Mouse (Mus musculus) thymus, postnatal 0 days (tissue): ENCODE measurements around the gene Nup155. TPM values are rescaled to one million over a fixed set of nuclear protein-coding genes. Genes with fewer than 3 reads are reported as not detected.
A peak's percentile ranks its signal among the peaks of the same experiment; 100 is the strongest.
"Not testable (repeated sequence)": the region's sequence is repeated elsewhere in the genome, so short reads cannot be mapped to it uniquely, and the experiment has no call there.

ENCODE experiments used
- DNase-seq: peaks from one replicate; pipeline ENCODE4 v3.0.0-alpha.2; 2015; ENCODE audit warnings: low spot score
- polyA plus RNA-seq: library from polyadenylated mRNA; unstranded; fragments of >200 nt; fragmentation: Nextera tagmentation; extraction: Ambion mirVana; gene quantifications from 2 replicates; pipeline ENCODE4 v1.2.1, GENCODE M21; 2015

Nup155 gene
- 11.3 and 13.0 TPM in 2 replicates for polyA plus RNA-seq

DNA sequence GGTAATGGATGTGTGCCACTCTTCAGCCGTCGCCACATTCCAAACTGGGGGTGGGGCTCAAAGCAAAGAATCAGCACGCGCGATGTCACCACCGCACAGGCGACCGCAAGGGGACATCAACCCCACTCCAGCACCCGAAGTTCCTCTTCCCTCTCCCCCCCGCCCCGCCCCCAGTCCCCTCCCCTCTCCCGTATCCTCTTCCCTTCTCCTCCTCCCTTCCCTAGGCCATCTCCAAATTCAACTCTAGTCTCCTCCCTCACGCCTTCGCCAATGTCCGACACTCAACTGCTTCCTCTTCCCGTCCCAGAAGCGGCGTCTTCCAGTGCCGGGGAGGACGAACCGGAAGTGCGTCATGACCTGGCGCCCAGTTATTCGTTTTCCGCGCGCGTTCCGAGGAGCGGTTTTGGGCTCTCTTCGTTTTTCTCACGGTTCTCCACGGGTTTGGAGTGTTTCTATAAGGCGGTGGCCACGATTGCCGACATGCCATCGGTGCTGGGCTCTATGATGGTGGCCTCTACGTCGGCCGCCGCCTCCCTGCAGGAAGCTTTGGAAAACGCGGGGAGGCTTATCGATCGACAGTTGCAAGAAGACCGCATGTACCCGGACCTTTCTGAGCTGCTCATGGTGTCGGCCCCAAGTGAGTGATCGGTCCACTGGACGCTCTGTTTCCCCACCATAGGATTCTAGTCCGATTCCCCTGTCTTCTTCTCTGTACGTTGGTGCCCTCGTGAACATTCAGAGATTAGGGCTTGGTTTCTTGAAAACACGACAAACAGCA lies at the start of gene Nup155:
Gene Nup155 (plus strand): TSS at position 308 of the 778 bp plus-strand sequence.
- DNase-seq: peak; percentile 89

DNA sequence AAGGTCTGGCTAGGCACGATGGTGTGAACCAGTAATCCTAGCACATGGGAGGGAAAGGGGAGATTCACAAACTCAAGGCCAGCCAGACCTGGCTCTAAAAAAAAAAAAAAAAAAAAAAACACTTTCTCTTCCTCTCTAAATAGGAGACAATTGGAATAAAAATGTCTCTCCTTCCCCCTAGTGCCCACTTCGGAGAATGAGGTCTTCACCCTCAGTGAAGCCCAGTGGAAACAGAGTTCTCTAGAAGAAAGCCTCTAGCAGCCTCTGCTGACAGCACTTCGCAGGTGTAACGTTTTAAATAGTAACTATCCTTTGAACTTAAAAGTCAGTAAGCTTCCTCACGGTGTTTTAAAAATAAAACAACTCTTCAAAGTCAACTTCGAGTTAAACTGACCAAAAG lies 43.9 kb upstream of the Nup155 start:
- DNase-seq: no peak

DNA sequence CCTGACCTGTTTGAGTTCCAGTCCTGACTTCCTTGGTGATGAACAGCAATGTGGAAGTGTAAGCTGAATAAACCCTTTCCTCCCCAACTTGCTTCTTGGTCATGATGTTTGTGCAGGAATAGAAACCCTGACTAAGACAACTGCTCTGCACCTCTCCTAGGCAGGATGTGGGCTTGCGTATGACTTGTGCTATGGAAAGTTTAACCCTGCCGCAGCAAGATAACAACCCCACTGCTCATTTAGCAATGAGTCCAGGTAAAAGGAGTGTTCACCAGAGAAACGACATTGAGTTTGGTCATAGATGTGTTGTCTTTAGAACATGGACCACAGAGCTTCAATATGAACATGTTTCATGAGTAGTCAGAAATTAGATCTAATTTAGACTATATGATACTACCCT lies 35.9 kb upstream of the Nup155 start:
- DNase-seq: not testable (repeated sequence)

DNA sequence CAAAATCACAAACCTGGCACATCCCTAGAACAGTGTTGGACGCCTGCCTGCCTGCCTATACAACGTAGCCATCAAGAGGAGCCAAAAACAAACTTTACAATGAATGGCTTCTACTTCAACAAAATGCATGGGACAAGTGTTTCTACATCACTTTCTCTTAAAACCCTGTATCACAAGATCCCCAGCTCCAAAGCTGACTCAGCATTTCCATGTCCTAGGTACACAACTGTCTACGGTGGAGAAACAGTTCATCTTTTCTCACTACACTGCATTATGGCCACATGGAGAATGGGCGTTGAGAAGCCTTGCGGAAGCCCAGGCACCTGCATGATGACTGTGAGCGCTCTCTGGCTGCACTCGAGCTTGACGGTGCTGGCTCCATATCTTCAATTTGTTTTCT lies 26.9 kb upstream of the Nup155 start:
- DNase-seq: no peak

DNA sequence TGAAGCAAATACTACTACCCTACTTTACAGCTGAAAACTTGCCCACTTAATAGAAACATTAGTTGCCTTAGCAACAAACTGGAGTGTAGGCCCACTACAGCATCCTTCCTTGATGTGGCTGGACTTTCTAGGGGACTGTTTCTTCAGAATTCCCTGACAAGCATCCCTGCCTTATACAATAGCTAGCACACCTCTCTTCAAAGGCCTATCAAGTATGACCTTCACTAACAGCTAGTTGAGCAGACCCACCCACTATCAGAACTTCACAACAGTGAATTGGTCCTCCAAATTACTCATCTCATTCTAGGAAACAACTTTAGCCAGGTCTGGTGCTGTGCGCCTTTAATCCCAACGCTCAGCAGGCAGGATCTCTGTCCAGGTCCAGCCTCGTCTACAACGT lies 21.8 kb upstream of the Nup155 start:
- no peak for DNase-seq

DNA sequence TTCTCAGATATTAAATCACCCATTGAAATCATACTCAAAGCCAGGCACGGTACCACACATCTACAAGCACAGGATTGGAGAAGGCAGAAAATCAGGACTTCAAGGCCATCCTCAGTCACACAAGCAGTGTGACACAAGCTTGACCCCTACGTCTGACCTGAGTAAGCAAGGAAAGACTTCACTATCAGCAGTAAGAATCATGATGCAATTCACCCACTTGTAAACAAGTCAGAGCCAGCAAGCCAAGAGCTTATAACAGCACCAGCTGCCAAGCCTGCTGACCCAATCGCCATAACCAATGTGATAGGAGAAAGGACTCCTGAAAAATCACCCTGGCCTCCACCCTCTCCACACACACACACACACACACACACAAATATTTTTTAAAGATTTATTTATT lies 20.4 kb upstream of the Nup155 start:
- no peak for DNase-seq

DNA sequence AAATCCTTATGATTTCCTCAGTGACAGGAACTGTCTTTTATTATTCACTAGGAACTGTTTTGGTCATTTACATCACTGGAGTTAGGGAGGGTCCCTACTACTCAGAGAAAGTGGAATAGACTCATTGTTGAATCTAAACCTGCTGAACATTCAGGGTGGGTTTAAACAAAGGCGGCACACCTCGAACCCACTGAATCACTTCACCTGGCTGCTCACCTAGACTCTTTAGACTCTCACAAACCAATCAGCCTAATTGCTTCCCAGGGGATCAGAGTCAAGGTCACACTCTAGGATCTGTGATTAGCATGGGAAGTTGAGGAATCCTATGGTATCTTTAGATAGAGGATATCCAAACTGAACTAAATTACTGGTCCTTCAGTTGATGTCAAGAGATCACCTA lies 18.4 kb upstream of the Nup155 start:
- DNase-seq: no peak

DNA sequence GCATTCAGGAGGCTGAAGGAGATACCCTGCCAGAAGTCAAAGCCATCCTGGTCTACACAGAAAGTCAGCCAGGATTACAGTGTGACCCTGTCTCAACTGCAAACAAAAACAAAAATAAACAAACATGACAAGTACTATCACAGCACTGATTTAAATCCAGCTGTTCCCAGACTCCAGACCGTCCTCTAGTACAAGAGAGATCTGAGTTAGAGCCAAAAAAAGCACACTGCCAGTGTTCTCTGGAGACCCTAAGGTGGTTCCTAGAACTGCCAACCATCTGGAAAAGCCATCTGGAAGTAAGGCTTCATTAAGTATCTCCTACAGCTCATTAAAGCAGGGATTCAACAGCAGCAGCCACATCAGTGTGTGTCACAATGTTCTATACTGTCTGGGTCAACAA lies 16.4 kb upstream of the Nup155 start:
- not testable (repeated sequence) for DNase-seq

DNA sequence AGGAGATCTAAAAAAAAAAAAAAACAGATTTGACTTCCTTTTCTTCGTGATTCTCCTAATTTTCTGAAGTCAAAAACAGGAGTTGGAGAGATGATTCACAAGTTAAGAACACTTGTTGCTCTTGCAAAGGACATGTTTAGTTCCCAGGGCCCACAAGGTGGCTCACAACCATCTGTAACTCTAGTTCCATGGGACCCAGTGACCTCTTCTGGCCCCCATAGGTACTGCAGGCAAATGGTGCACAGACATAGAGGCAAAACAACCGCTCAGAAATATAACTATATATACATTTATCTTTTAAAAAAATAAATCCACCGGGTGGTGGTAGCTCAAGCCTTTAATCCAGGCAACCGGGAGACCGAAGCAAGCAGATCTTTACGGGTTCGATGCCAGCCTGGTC lies 11.2 kb upstream of the Nup155 start:
- peak; percentile 85 for DNase-seq

DNA sequence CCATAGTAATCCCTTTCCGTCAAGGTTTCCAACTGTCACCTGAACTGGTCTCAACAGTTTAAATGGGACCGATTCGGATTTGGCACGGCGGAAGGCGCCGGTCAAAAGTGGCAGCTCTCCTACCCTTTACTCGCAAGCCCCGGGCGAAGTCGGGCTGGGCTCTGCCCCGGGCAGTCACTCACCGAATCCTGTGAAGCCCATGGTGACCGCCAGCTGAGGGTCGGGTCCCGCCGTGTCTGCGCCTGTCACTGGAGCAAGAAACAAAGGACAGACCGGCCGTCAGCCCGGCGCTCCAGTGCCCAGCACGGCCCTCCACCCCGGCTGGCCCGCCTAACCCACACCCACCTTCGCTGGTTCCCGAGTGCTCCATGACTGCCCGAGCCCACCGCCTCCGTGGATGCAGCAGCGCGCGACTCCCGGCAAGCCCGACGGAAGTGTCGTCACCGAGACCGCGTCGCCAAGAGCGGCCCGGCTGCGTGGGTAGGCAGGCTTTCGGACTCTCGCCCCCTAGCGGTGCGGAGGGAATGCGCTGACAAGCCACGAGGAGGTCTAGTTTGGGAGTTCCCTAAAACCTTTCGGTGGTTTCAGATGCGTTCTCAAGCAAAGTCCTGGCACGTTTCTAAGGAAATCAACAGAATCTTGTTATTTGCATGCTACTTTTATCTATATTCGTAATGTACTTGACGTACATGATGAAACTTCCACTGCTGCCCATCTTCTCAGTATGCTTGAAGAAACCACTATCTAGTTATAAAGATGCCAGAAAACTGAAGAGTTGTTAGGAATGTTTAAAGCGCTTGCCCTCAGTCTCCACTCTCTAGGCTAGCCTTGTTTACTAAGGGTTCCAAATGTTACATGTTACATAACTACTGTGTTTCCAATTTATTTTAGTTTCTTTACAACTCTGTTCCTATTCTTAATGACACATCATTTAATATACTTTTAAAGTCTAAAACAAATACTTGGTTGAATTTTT lies 10.0 kb upstream of the Nup155 start, which contains the start of gene Wdr70:
Gene Wdr70 (minus strand): TSS at position 436 of the 976 bp plus-strand sequence.
- peak; percentile 97 for DNase-seq

DNA sequence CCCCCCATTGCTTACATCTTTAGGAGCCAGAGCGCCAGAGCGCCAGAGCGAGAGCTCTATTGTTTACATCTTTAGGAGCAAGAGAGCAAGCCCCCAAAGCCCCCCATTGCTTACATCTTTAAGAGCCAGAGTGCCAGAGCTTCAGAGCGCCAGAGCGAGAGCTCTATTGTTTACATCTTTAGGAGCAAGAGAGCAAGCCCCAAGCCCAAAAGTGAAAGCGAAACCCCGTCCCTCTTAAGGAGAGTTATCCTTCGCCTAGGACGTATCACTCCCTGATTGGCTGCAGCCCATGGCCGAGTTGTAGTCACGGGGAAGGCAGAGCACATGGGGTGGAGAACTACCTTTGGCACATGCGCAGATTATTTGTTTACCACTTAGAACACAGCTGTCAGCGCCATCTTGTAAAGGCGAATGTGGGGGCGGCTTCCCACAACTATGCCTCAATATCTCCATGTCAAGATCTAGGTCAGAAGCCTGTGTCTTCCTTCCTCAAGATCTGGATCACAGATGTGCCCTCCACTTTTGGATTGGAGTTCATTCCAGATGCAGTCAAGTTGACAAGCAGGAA lies 7.0 kb upstream of the Nup155 start:
- not testable (repeated sequence) for DNase-seq

DNA sequence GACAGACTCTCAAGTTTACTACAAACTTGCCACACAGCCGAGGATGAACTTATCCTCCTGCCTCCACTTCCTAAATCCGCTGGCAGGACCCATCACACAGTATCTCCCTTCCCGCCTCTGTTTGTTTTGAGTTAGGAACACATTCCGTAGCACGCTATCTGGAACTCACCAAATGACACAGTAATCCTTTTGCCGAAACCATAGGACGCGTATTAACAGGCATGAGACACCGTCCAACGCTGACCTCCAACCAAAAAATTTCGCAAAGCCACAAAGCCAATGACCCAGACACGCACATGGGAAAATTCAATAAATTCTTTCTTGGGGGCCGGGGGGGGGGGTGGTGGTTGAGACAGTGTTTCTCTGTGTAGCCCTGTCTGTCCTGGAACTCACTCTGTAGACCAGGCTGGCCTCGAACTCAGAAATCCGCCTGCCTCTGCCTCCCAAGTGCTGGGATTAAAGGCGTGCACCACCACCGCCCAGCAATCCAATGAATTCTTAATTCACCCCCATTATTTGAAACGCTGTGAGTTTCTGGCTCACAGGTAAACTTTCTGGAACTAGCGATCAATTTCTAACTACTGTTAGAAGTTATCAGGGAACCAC lies 610 bp upstream of the Nup155 start:
- DNase-seq: no peak

DNA sequence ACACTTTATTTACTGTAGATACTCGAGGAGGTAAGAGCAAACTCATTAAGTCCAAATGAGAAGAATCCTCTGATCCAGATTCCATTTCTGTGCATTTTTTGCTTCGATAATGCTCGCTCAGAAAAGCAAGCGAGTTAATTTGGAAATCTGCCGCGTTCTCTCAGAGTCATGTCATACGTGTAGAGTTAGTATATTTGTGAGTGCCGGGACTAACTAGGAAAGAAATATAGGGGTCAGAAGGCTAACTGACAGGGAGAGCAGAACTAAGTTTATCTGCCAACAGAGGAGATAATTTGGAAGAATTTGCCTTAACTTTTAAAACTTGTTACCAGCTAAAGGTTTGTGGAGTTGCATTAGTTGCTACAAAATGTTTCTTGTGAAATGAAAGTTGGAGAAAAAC lies 709 bp downstream of the Nup155 start:
- peak; percentile 8 for DNase-seq

DNA sequence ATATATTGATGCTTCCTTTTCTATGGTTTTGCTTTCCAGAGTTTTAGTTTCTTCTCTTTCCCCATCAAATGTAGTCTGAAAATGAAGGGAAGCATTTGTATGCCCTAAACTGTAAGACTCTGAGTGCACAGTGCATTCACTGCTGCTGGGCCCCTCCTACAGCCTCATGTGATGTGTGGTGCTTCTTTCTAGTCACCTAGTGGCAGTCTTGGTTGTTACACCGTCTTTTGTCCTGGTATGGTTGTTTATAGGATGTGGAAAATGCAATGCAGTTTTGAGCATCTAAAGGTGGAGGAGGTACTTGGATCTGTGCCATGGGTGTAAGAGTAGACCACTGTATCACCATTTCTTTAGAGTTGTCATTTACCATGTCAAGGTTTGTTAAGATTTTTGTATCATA lies 20.2 kb downstream of the Nup155 start:
- no peak for DNase-seq

DNA sequence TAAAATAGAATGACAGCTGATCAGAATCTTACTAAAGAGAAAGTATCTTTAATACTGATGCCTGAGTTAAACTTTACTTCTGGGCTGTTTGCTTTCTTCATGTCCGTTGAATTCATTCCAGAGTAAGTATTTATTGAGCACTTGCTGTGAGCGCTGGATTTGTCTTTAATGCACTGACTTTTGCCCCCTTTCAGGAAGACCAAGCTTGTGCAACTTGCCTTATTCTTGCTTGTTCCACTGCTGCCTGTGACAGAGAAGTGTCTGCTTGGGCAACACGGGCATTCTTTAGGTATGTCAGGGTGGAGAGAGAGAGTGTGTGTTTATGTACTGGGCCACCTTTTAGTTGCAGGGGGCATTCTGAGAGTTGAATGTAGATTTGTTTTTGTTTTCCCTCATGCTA lies 22.2 kb downstream of the Nup155 start:
- DNase-seq: no peak

DNA sequence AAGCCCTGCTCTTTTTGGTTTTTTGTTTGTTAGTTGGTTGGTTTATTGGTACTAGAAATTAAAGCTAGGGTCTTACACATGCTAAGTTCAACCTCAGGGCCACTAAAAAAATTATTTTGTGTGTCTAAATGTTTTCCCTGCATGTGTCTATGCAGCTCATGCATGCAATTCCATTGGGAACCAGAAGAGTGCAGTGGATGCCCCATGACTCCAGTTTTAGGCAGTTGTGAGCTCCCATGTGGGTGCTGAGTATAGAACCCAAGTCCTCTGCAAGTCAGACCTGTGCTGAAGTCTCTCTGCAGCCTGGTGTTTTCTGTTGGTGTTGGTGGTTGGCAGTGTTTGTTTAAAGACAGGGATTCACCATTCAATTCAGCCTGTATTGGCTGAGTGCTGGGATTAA lies 22.7 kb downstream of the Nup155 start:
- no peak for DNase-seq

DNA sequence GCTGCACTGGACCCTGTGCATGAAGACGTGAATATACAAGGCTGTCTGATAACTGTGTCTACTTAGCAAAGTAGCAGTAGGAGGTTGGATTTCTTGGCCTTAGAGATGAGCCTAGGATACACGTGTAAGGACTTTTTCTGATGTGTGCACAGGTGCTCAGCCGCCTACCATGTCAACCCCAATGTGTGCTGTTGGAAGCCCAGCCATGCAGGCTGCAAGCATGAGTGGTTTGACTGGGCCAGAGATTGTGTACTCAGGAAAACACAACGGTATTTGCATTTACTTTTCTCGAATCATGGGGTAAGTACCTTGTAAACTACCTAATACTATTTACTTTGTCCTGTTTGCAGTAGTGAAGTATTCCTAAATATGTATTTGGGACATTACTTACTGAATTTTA lies 26.5 kb downstream of the Nup155 start:
- no peak for DNase-seq

DNA sequence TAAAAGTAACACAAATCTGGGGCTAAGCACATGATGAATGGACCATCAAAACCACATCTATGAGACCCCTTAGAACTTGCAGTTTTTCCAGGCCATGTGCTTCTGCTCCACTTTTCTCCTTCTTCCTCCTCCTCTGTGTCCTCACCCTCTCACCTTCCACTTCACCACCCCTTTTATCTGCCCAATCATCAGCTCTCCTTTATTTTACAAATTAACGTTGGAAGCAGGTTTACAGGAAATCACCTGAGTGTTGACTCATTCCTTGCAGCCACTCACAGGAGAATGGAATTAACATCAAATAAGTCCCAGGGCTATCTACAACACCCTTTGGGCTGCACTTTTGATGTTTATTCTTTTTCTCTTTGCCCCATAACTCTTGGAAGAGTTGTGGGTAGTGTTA lies 52.8 kb downstream of the Nup155 start:
- DNase-seq: no peak

DNA sequence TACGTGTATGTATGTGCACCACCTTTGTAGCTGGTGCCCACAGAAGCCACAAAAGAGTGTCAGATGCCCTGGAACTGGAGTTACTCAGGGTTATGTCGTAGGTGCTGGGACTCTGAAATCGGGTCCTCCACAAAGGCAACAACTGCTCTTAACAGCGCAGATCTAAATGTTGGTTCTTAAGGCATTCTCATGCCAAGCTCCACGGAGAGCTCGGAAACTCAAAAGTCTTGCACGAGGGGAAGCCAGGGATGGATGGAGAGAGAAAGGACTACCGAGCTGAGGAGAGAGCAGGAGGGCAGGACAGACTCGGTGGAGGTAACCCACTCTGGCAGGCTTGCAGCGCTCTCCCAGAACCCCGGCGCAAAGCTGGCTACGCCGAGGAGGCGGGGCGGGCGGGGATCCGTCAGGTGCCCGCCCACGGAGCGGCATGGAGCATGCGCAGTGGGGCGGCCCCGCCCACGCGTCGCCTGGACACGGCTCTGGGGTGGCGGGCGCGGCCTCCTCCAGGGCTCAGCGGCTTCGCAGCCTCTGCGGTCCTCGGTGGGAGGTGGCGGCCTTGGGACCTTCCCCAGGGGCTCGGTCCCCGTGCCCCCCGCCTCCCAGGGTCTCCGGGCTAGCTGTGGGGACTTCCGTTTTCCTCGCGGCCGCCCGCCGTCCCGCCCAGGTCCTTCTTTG lies 59.7 kb downstream of the Nup155 start, which contains the start of gene Cplane1:
Gene Cplane1 (plus strand): TSS at position 516 of the 675 bp plus-strand sequence.
- peak; percentile 95 for DNase-seq

DNA sequence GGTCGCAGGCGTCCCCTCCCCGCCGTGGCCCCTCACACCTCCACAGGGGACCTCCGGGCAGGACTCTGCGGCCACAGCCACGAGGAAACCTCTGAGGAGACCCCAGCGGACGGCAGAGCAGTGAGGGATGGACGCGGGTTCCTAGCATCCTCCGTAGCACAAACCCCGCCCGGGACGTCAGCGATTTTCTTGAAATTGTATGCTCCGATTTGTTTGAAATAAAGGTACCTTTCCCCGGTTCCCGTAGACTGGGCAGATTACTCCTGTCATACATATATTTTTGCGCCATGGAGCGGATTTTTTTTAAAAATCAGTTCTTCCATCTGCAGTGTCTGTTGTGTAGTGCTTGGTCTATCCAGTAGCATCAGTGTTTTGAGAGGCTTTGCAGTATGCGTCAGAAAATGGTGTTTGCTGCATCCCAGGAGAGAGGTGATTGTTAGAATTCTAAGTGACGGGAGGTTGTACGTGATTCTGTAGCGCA lies 60.2 kb downstream of the Nup155 start:
- DNase-seq: no peak

DNA sequence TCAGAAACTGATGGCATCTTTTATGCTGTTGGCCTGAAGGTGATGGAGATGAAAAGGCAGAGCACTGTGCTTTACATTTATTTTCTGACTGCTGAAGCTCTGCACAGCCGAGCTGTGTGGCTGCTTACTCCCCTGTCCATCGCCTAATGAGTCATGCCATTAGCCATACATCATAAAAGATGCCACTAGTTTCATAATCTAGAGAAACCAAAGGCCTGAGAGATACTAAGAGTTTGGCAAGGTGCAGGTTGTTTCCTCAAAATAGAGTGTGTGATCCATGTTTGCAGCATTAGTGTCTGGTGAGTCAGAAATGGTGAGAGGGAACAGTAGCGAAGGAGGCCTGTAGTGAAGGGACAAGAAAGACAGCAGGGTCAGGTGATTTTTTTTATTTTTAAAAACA lies 80.5 kb downstream of the Nup155 start:
- no peak for DNase-seq
